Mouse (Mus musculus): Measurements from ENCODE around the gene Crocc2. TPM values are rescaled to one million over a fixed set of nuclear protein-coding genes. Genes with fewer than 3 reads are reported as not detected.
A peak's percentile ranks its signal among the peaks of the same experiment; 100 is the strongest.

Gene Crocc2
- polyA plus RNA-seq, 1 experiment from 2014 or later = 0.14 TPM

GRCm38 (mm10) chr1:93270516-93271240 lies 102.2 kb downstream of the Crocc2 start:
- H3K9me3 ChIP-seq (replicated peaks; ENCODE audit: control insufficient read depth, low read length) = no peaks in the 10 kb centered on the region
- H3K36me3 ChIP-seq (replicated peaks; ENCODE audit: control insufficient read depth, insufficient read depth, low read depth, low read length) = no peaks in the 10 kb centered on the region
- no peaks in the 10 kb centered on the region for H3K27me3 ChIP-seq (ENCODE audit: control insufficient read depth, insufficient read depth, low read length)
- ATAC-seq (replicated peaks; ENCODE audit: insufficient number of reproducible peaks, low FRiP score, low TSS enrichment, low read depth) = no peak
- H3K27ac ChIP-seq (replicated peaks; ENCODE audit: low read depth, low read length) = no peak overlapping the region
- H3K4me2 ChIP-seq (ENCODE audit: low read depth, low read length) = no peak overlapping the region
- DNase-seq (ENCODE audit: low spot score) = no peak
- H3K4me1 ChIP-seq (ENCODE audit: control insufficient read depth, insufficient read depth, low read length) = no peaks in the 10 kb centered on the region
- 59% methylated on average over 3 of the region's 3 CpGs for WGBS
- H3K4me3 ChIP-seq (ENCODE audit: low read depth, low read length) = no peak overlapping the region
- H3K9ac ChIP-seq (replicated peaks; ENCODE audit: low read length) = no peak overlapping the region

- Histone ChIP-seq H3K4me1 (ENCODE audit: control insufficient read depth, insufficient read depth, low read length) (no peaks in the 10 kb centered on the region), H3K9me3 (replicated peaks; ENCODE audit: control insufficient read depth, low read length) (no peaks in the 10 kb centered on the region), H3K9ac (replicated peaks; ENCODE audit: low read length) (no peak overlapping the region), H3K27ac (replicated peaks; ENCODE audit: low read depth, low read length) (no peak overlapping the region), H3K4me3 (ENCODE audit: low read depth, low read length) (no peak overlapping the region), H3K27me3 (ENCODE audit: control insufficient read depth, insufficient read depth, low read length) (no peaks in the 10 kb centered on the region), H3K4me2 (ENCODE audit: low read depth, low read length) (no peak overlapping the region), H3K36me3 (replicated peaks; ENCODE audit: control insufficient read depth, insufficient read depth, low read depth, low read length) (no peaks in the 10 kb centered on the region)
- no peak for ATAC-seq (replicated peaks; ENCODE audit: insufficient number of reproducible peaks, low FRiP score, low TSS enrichment, low read depth)
- WGBS = 78% methylated on average over 6 of the region's 6 CpGs
- no peak for DNase-seq (ENCODE audit: low spot score)
Observed at GRCm38 (mm10) chr1:93271751-93272150, 103.2 kb downstream of the Crocc2 start.

GRCm38 (mm10) chr1:93272409-93272821 lies 103.9 kb downstream of the Crocc2 start:
- DNase-seq (ENCODE audit: low spot score) (peak; percentile 74), ATAC-seq (replicated peaks; ENCODE audit: insufficient number of reproducible peaks, low FRiP score, low TSS enrichment, low read depth) (peak; percentile 66)
- 5% methylated on average over 16 of the region's 16 CpGs for WGBS
- Histone ChIP-seq H3K36me3 (replicated peaks; ENCODE audit: control insufficient read depth, insufficient read depth, low read depth, low read length) (no peaks in the 10 kb centered on the region), H3K27ac (replicated peaks; ENCODE audit: low read depth, low read length) (no peak overlapping the region), H3K4me3 (ENCODE audit: low read depth, low read length) (no peak overlapping the region), H3K4me2 (ENCODE audit: low read depth, low read length) (no peak overlapping the region), H3K9ac (replicated peaks; ENCODE audit: low read length) (no peak overlapping the region), H3K27me3 (ENCODE audit: control insufficient read depth, insufficient read depth, low read length) (no peaks in the 10 kb centered on the region), H3K4me1 (ENCODE audit: control insufficient read depth, insufficient read depth, low read length) (no peaks in the 10 kb centered on the region), H3K9me3 (replicated peaks; ENCODE audit: control insufficient read depth, low read length) (no peaks in the 10 kb centered on the region)

GRCm38 (mm10) chr1:93275561-93275960 lies 107.0 kb downstream of the Crocc2 start:
- no peak overlapping the region for H3K4me3 ChIP-seq (ENCODE audit: low read depth, low read length)
- DNase-seq (ENCODE audit: low spot score) (no peak), ATAC-seq (replicated peaks; ENCODE audit: insufficient number of reproducible peaks, low FRiP score, low TSS enrichment, low read depth) (no peak)
- H3K9me3 ChIP-seq (replicated peaks; ENCODE audit: control insufficient read depth, low read length) = no peaks in the 10 kb centered on the region
- H3K36me3 ChIP-seq (replicated peaks; ENCODE audit: control insufficient read depth, insufficient read depth, low read depth, low read length) = no peaks in the 10 kb centered on the region
- H3K27me3 ChIP-seq (ENCODE audit: control insufficient read depth, insufficient read depth, low read length) = no peaks in the 10 kb centered on the region
- H3K4me1 ChIP-seq (ENCODE audit: control insufficient read depth, insufficient read depth, low read length) = no peaks in the 10 kb centered on the region
- no peak overlapping the region for H3K9ac ChIP-seq (replicated peaks; ENCODE audit: low read length)
- 80% methylated on average over 6 of the region's 6 CpGs for WGBS
- no peak overlapping the region for H3K27ac ChIP-seq (replicated peaks; ENCODE audit: low read depth, low read length)
- H3K4me2 ChIP-seq (ENCODE audit: low read depth, low read length) = no peak overlapping the region

GRCm38 (mm10) chr1:93277041-93277440 lies 108.5 kb downstream of the Crocc2 start:
- Histone ChIP-seq H3K9me3 (replicated peaks; ENCODE audit: control insufficient read depth, low read length) (no peaks in the 10 kb centered on the region), H3K27me3 (ENCODE audit: control insufficient read depth, insufficient read depth, low read length) (no peaks in the 10 kb centered on the region), H3K4me3 (ENCODE audit: low read depth, low read length) (no peak overlapping the region), H3K36me3 (replicated peaks; ENCODE audit: control insufficient read depth, insufficient read depth, low read depth, low read length) (no peaks in the 10 kb centered on the region), H3K9ac (replicated peaks; ENCODE audit: low read length) (no peak overlapping the region), H3K4me1 (ENCODE audit: control insufficient read depth, insufficient read depth, low read length) (no peaks in the 10 kb centered on the region), H3K4me2 (ENCODE audit: low read depth, low read length) (no peak overlapping the region), H3K27ac (replicated peaks; ENCODE audit: low read depth, low read length) (no peak overlapping the region)
- no peak for ATAC-seq (replicated peaks; ENCODE audit: insufficient number of reproducible peaks, low FRiP score, low TSS enrichment, low read depth)
- no peak for DNase-seq (ENCODE audit: low spot score)
- 76% methylated on average over 7 of the region's 7 CpGs for WGBS

Small RNA genes lying within 50 kb of the gene (microRNA-seq; reads per million reads assigned to microRNA genes)
- gene Mir6901 (ENCODE audit: borderline number of aligned reads) = not detected

Other genes with a start within 250 kb of the Crocc2 start
- gene Capn10, start 234.3 kb upstream of the Crocc2 start, polyA plus RNA-seq (2014; fragmentation: Nextera tagmentation; extraction: Ambion mirVana) = 25.4 and 32.4 TPM in 2 replicates
- gene Gpr35, start 217.9 kb upstream of the Crocc2 start, polyA plus RNA-seq (2014; fragmentation: Nextera tagmentation; extraction: Ambion mirVana) = 0.21 and 0.25 TPM in 2 replicates
- not detected in 2 replicates for gene Aqp12, start 162.4 kb upstream of the Crocc2 start, polyA plus RNA-seq (2014; fragmentation: Nextera tagmentation; extraction: Ambion mirVana)
- 19.9 and 26.0 TPM in 2 replicates for gene Kif1a, start 66.8 kb upstream of the Crocc2 start, polyA plus RNA-seq (2014; fragmentation: Nextera tagmentation; extraction: Ambion mirVana)
- gene Agxt, start 33.5 kb upstream of the Crocc2 start, polyA plus RNA-seq (2014; fragmentation: Nextera tagmentation; extraction: Ambion mirVana) = not detected in 2 replicates
- 0.08 and 0.36 TPM in 2 replicates for gene 2310007B03Rik, start 7.8 kb upstream of the Crocc2 start, polyA plus RNA-seq (2014; fragmentation: Nextera tagmentation; extraction: Ambion mirVana)
- 5.3 and 5.6 TPM in 2 replicates for gene Sned1, start 67.1 kb downstream of the Crocc2 start, polyA plus RNA-seq (2014; fragmentation: Nextera tagmentation; extraction: Ambion mirVana)
- 32.5 and 34.9 TPM in 2 replicates for gene Mterf4, start 137.2 kb downstream of the Crocc2 start, polyA plus RNA-seq (2014; fragmentation: Nextera tagmentation; extraction: Ambion mirVana)
- gene Ppp1r7, start 174.1 kb downstream of the Crocc2 start, polyA plus RNA-seq (2014; fragmentation: Nextera tagmentation; extraction: Ambion mirVana) = 85.5 and 112 TPM in 2 replicates
- 19.7 and 20.1 TPM in 2 replicates for gene Pask, start 174.8 kb downstream of the Crocc2 start, polyA plus RNA-seq (2014; fragmentation: Nextera tagmentation; extraction: Ambion mirVana)
- gene Ano7, start 205.2 kb downstream of the Crocc2 start, polyA plus RNA-seq (2014; fragmentation: Nextera tagmentation; extraction: Ambion mirVana) = 0.06 and 0.42 TPM in 2 replicates

Data from embryonic facial prominence, embryonic 11.5 days (tissue).